Mouse (Mus musculus) ZHBTc4 (cell line): Measurements from ENCODE around the gene Krtap3-1.
A peak's percentile ranks its signal among the peaks of the same experiment; 100 is the strongest.
"Not testable (repeated sequence)": the region's sequence is repeated elsewhere in the genome, so short reads cannot be mapped to it uniquely, and the experiment has no call there.

Source experiments
- DNase-seq: peaks from one replicate; pipeline ENCODE4 v3.0.0-alpha.2; 2011; ENCODE audit warnings: low read depth, low spot score

Gene Krtap3-1

GRCm38 (mm10) chr11:99566530-99566929 lies at the start of gene Krtap3-1:
Gene Krtap3-1 (minus strand): TSS chr11:99566630.
- DNase-seq: no peak

GRCm38 (mm10) chr11:99614796-99615363 lies 48.5 kb upstream of the Krtap3-1 start, which contains the start of gene Krtap2-4:
Gene Krtap2-4 (minus strand): TSS chr11:99614846.
- DNase-seq: no peak

GRCm38 (mm10) chr11:99610089-99610488 lies 43.7 kb upstream of the Krtap3-1 start, which contains the start of gene Gm11937:
Gene Gm11937 (minus strand): TSS chr11:99610189.
- not testable (repeated sequence) for DNase-seq

GRCm38 (mm10) chr11:99609126-99609525 lies 42.7 kb upstream of the Krtap3-1 start:
- DNase-seq: no peak

GRCm38 (mm10) chr11:99603208-99603607 lies 36.8 kb upstream of the Krtap3-1 start, which contains the start of gene Gm11938:
Gene Gm11938 (minus strand): TSS chr11:99603308.
- not testable (repeated sequence) for DNase-seq

- not testable (repeated sequence) for DNase-seq
These were observed 31.3 kb upstream of the Krtap3-1 start, which contains the start of gene Krtap9-3 for GRCm38 (mm10) chr11:99597742-99598141. Gene Krtap9-3 (minus strand): TSS chr11:99598105.

- no peak for DNase-seq
These were observed 24.6 kb upstream of the Krtap3-1 start, which contains the start of gene Krtap1-3 for GRCm38 (mm10) chr11:99590981-99591380. Gene Krtap1-3 (minus strand): TSS chr11:99591339.

- DNase-seq: no peak
These were observed 18.7 kb upstream of the Krtap3-1 start for GRCm38 (mm10) chr11:99585096-99585495.

GRCm38 (mm10) chr11:99583245-99583704 lies 16.8 kb upstream of the Krtap3-1 start, which contains the start of gene Krtap1-4:
Gene Krtap1-4 (minus strand): TSS chr11:99583654.
- DNase-seq: no peak

- no peak for DNase-seq
These were observed 15.1 kb upstream of the Krtap3-1 start for GRCm38 (mm10) chr11:99581564-99581963.

- no peak for DNase-seq
These were observed 14.6 kb upstream of the Krtap3-1 start for GRCm38 (mm10) chr11:99581051-99581450.

GRCm38 (mm10) chr11:99580636-99581035 lies 14.2 kb upstream of the Krtap3-1 start, which contains the start of gene Krtap1-5:
Gene Krtap1-5 (minus strand): TSS chr11:99581016.
- no peak for DNase-seq

GRCm38 (mm10) chr11:99574106-99574505 lies 7.7 kb upstream of the Krtap3-1 start:
- DNase-seq: peak; percentile 79

- no peak for DNase-seq
These were observed 6.7 kb upstream of the Krtap3-1 start for GRCm38 (mm10) chr11:99573164-99573563.

- DNase-seq: no peak
These were observed 3.9 kb downstream of the Krtap3-1 start for GRCm38 (mm10) chr11:99562580-99562979.

GRCm38 (mm10) chr11:99559366-99559765 lies 7.1 kb downstream of the Krtap3-1 start, which contains the start of gene Gm11939:
Gene Gm11939 (minus strand): TSS chr11:99559466.
- no peak for DNase-seq

- no peak for DNase-seq
These were observed 8.3 kb downstream of the Krtap3-1 start for GRCm38 (mm10) chr11:99557976-99558745.

- no peak for DNase-seq
These were observed 9.7 kb downstream of the Krtap3-1 start, which contains the start of gene Krtap3-2 for GRCm38 (mm10) chr11:99556753-99557152. Gene Krtap3-2 (minus strand): TSS chr11:99556853.

GRCm38 (mm10) chr11:99556195-99556594 lies 10.2 kb downstream of the Krtap3-1 start:
- no peak for DNase-seq

- no peak for DNase-seq
These were observed 15.7 kb downstream of the Krtap3-1 start, which contains the start of gene Krtap3-3 for GRCm38 (mm10) chr11:99550765-99551164. Gene Krtap3-3 (minus strand): TSS chr11:99550865.

GRCm38 (mm10) chr11:99547892-99548291 lies 18.5 kb downstream of the Krtap3-1 start:
- DNase-seq: peak; percentile 33

GRCm38 (mm10) chr11:99539721-99540120 lies 26.7 kb downstream of the Krtap3-1 start:
- DNase-seq: no peak
